Mouse (Mus musculus) heart, adult 2 months (tissue): Measurements from ENCODE around the gene Plekhg4.

ENCODE experiments used
- CTCF ChIP-seq: fragments of 200-600 bp; IDR thresholded peaks from 2 replicates; pipeline ENCODE4 v1.8.1; 2022; ENCODE audit warnings: antibody characterized with exemption, mild to moderate bottlenecking, moderate library complexity
- EP300 ChIP-seq: fragments of 200-500 bp; IDR thresholded peaks from 2 replicates; pipeline ENCODE4 v1.6.1; 2011; ENCODE audit warnings: low read depth, low read length, control low read depth; ENCODE audit not compliant: insufficient read depth
- POLR2A ChIP-seq: fragments of 200-500 bp; IDR thresholded peaks from 2 replicates; pipeline ENCODE4 v1.6.1; 2011; ENCODE audit warnings: mild to moderate bottlenecking, low read depth, low read length, control low read depth; ENCODE audit not compliant: insufficient read depth

- TF ChIP-seq CTCF (no peak), POLR2A (no peak), EP300 (no peak)
These were observed 16.4 kb upstream of the Plekhg4 start for GRCm38 (mm10) chr8:105356681-105357080.
